Mouse (Mus musculus) layer of hippocampus, adult 8-10 months (tissue): ENCODE measurements at regions not wholly inside any gene's neighbourhood (a gene's known extent, or its start where the extent isn't known, plus 50 kb on each side); places are given as distances from the start of the nearest gene placed in this dataset.

Experiments used
- DNase-seq, 2 experiments: peaks; one replicate each; pipeline ENCODE4 v3.0.0; 2022; ENCODE audit warnings: low spot score in 2 of 2

- no peak for DNase-seq
Measured at GRCm38 (mm10) chr13:28795274-28795673, 158.2 kb downstream of the Sox4 start.

- DNase-seq = no peak
Measured at GRCm38 (mm10) chr13:28794547-28794946, 159.0 kb downstream of the Sox4 start.

GRCm38 (mm10) chr13:28793166-28793935 is 160.2 kb downstream of the Sox4 start:
- DNase-seq = no peak

GRCm38 (mm10) chr13:28792461-28793165 is 160.9 kb downstream of the Sox4 start:
- DNase-seq = no peak

GRCm38 (mm10) chr13:28790381-28790780 is 163.1 kb downstream of the Sox4 start:
- DNase-seq = no peak

GRCm38 (mm10) chr13:28787331-28787643 is 166.2 kb downstream of the Sox4 start:
- no peak for DNase-seq

GRCm38 (mm10) chr13:28786629-28787330 is 166.7 kb downstream of the Sox4 start:
- no peak for DNase-seq

GRCm38 (mm10) chr13:28782497-28783246 is 170.8 kb downstream of the Sox4 start:
- DNase-seq = no peak

GRCm38 (mm10) chr13:28782081-28782480 is 171.4 kb downstream of the Sox4 start:
- DNase-seq = no peak

- no peak for DNase-seq
Measured at GRCm38 (mm10) chr13:28781660-28782059, 171.9 kb downstream of the Sox4 start.

GRCm38 (mm10) chr13:28780462-28780861 is 173.1 kb downstream of the Sox4 start:
- DNase-seq = no peak

- DNase-seq = no peak
Measured at GRCm38 (mm10) chr13:28775142-28775815, 178.2 kb downstream of the Sox4 start.

GRCm38 (mm10) chr13:28774649-28775048 is 178.9 kb downstream of the Sox4 start:
- DNase-seq = no peak

GRCm38 (mm10) chr13:28773466-28773865 is 180.0 kb downstream of the Sox4 start:
- no peak for DNase-seq

- DNase-seq = no peak
Measured at GRCm38 (mm10) chr13:28770531-28770930, 183.0 kb downstream of the Sox4 start.

GRCm38 (mm10) chr13:28770018-28770417 is 183.5 kb downstream of the Sox4 start:
- DNase-seq = no peak

- DNase-seq = no peak
Measured at GRCm38 (mm10) chr13:28768717-28769426, 184.6 kb downstream of the Sox4 start.

- no peak for DNase-seq
Measured at GRCm38 (mm10) chr13:28762555-28762954, 191.0 kb downstream of the Sox4 start.

- DNase-seq = no peak
Measured at GRCm38 (mm10) chr13:28759026-28759425, 194.5 kb downstream of the Sox4 start.

- DNase-seq = peak; percentile 8 to 17
Measured at GRCm38 (mm10) chr13:28757846-28758522, 195.5 kb downstream of the Sox4 start.
